Mouse (Mus musculus) erythroblast, embryonic 14.5 days (primary cell): Measurements from ENCODE around the gene Tspan15.

Experiments used
- GATA1 ChIP-seq: IDR thresholded peaks from 2 replicates; pipeline ENCODE4 v1.6.1; 2012; ENCODE audit warnings: low read length, inconsistent platforms, mixed read lengths
- TAL1 ChIP-seq: IDR thresholded peaks from 3 replicates; pipeline ENCODE4 v1.6.1; 2012; ENCODE audit warnings: low read length, inconsistent platforms, mixed read lengths

DNA sequence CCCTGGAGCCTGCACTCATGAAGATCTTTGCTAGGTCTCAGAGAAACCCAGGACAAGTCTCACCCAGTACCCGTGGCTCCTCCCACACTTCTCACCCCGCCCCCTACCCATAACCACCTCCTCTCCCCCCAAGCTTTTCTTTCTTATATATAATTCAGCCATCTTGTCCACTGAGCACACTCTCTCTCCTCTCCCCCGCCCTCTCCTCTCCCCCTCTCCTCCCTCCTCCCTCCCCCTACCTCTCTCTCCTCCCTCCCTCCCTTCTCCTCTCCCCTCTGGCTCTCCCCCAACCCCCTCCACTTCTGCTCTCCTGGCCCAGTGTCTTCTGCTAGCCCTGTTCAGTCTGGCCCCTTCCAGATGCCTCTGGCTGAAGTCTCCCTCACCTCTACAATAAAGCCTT, 48.0 kb upstream of the Tspan15 start:
- TF ChIP-seq TAL1 = no peak
- TF ChIP-seq GATA1 = no peak
